Comparison of ENCODE assay signal across 10 mouse cellular contexts in genomic region chr11:117462202-117462864, GRCm38 (mm10). TPM values are rescaled to one million over a fixed set of nuclear protein-coding genes. Genes with fewer than 3 reads are reported as not detected.
DNase-seq lines count a peak whose midpoint lies in the region; ATAC-seq and TF ChIP-seq lines count a peak whose summit lies in the region.
"Had no signal": no experiment of that assay in that cellular context is flagged by ENCODE, and none has a peak within 500 bp of the region (broad histone marks: within the 10 kb centered on the region; RNA-seq: fewer than 3 reads in every experiment).

No protein-coding gene starts in this region.

- DNase-seq in lung, embryonic 14.5 days: no peak
- DNase-seq in lung, postnatal 14 days: no peak
- peak; percentile 61 for DNase-seq in forebrain, postnatal 0 days
- peak; percentile 49 for DNase-seq in midbrain, embryonic 10.5 days (ENCODE audit: low spot score)
- DNase-seq in retina, postnatal 1 day: peak; percentile 84
- DNase-seq in liver, embryonic 11.5 days (ENCODE audit: low spot score): no peak
- no peak for DNase-seq in cerebellum, adult 11 months
- no peak for DNase-seq in thymus, postnatal 14 days
- DNase-seq: layer of hippocampus, postnatal 36 days had no signal

- no peak overlapping the region for H3K4me3 ChIP-seq in lung, embryonic 14.5 days (ENCODE audit: low read depth, low read length)
- no peak overlapping the region for H3K4me3 ChIP-seq in forebrain, postnatal 0 days (ENCODE audit: low read depth, low read length)
- H3K4me3 ChIP-seq in midbrain, embryonic 10.5 days: peak overlapping the region; percentile 29
- no peak overlapping the region for H3K4me3 ChIP-seq in liver, embryonic 11.5 days (ENCODE audit: low read depth, low read length)

- H3K9me3 ChIP-seq in lung, embryonic 14.5 days (ENCODE audit: low read depth, low read length): no peaks in the 10 kb centered on the region
- H3K9me3 ChIP-seq in forebrain, postnatal 0 days (ENCODE audit: low read length): no peaks in the 10 kb centered on the region
- no peaks in the 10 kb centered on the region for H3K9me3 ChIP-seq in midbrain, embryonic 10.5 days (replicated peaks)
- no peaks in the 10 kb centered on the region for H3K9me3 ChIP-seq in liver, embryonic 11.5 days (ENCODE audit: control insufficient read depth, low read length)

- 0 out of 2 replicates have a peak overlapping the region, but pooled peaks have one; percentile 18 for H3K4me2 ChIP-seq in lung, embryonic 14.5 days
- H3K4me2 ChIP-seq in forebrain, postnatal 0 days (ENCODE audit: low read depth): no peak overlapping the region
- H3K4me2 ChIP-seq in liver, embryonic 11.5 days: no peak overlapping the region; the same call in 1 of the 2 replicates

- TF ChIP-seq CTCF in lung, embryonic 14.5 days (IDR thresholded peaks at IDR 0.05; ENCODE audit: low read depth): no peak
- no peak for TF ChIP-seq CTCF in forebrain, postnatal 0 days (IDR thresholded peaks at IDR 0.05; ENCODE audit: low read depth)

- H3K9ac ChIP-seq in lung, embryonic 14.5 days: no peak overlapping the region
- peak overlapping the region; percentile 4; the same call in 1 of the 2 replicates for H3K9ac ChIP-seq in forebrain, postnatal 0 days
- no peak overlapping the region for H3K9ac ChIP-seq in liver, embryonic 11.5 days (ENCODE audit: low read depth, low read length)

- 2% methylated on average over 16 of the region's 16 CpGs for WGBS in lung, embryonic 14.5 days
- WGBS in forebrain, postnatal 0 days: 6% methylated on average over 16 of the region's 16 CpGs
- WGBS in midbrain, embryonic 10.5 days: 22% methylated on average over 16 of the region's 16 CpGs
- WGBS in liver, embryonic 11.5 days: 22% methylated on average over 16 of the region's 16 CpGs

- no peak overlapping the region for H3K27ac ChIP-seq in lung, embryonic 14.5 days (ENCODE audit: low read depth)
- H3K27ac ChIP-seq in forebrain, postnatal 0 days (ENCODE audit: low read depth, low read length): peak overlapping the region; percentile 36; the same call in 1 of the 2 replicates
- H3K27ac ChIP-seq in midbrain, embryonic 10.5 days (replicated peaks): peak overlapping the region; percentile 82
- no peak overlapping the region for H3K27ac ChIP-seq in liver, embryonic 11.5 days (ENCODE audit: low read depth, low read length)

- H3K4me1 ChIP-seq in lung, embryonic 14.5 days (ENCODE audit: insufficient read depth): no peaks in the 10 kb centered on the region
- peaks cover 8% of the 10 kb centered on the region; the same call in 1 of the 2 replicates for H3K4me1 ChIP-seq in forebrain, postnatal 0 days (ENCODE audit: insufficient read depth)
- peaks cover 68% of the 10 kb centered on the region for H3K4me1 ChIP-seq in midbrain, embryonic 10.5 days
- H3K4me1 ChIP-seq in liver, embryonic 11.5 days (replicated peaks; ENCODE audit: control insufficient read depth, insufficient read depth, low read length): no peaks in the 10 kb centered on the region

- no peaks in the 10 kb centered on the region for H3K36me3 ChIP-seq in lung, embryonic 14.5 days (ENCODE audit: insufficient read depth)
- no peaks in the 10 kb centered on the region for H3K36me3 ChIP-seq in forebrain, postnatal 0 days (ENCODE audit: insufficient read depth)
- no peaks in the 10 kb centered on the region for H3K36me3 ChIP-seq in midbrain, embryonic 10.5 days
- H3K36me3 ChIP-seq in liver, embryonic 11.5 days (ENCODE audit: control insufficient read depth, insufficient read depth, low read length): no peaks in the 10 kb centered on the region

- ATAC-seq in lung, embryonic 14.5 days (ENCODE audit: insufficient read depth): no peak
- ATAC-seq in forebrain, postnatal 0 days: peak; percentile 47; the same call in 1 of the 2 replicates
- no peak for ATAC-seq in liver, embryonic 11.5 days (replicated peaks; ENCODE audit: low FRiP score)

- H3K27me3 ChIP-seq in lung, embryonic 14.5 days (ENCODE audit: insufficient read depth, low read length): peaks cover 23% of the 10 kb centered on the region
- no peaks in the 10 kb centered on the region; the same call in 1 of the 2 replicates for H3K27me3 ChIP-seq in forebrain, postnatal 0 days (ENCODE audit: insufficient read depth, low read length)
- H3K27me3 ChIP-seq in midbrain, embryonic 10.5 days (ENCODE audit: low read depth, poor library complexity, severe bottlenecking): peaks cover 78% of the 10 kb centered on the region
- peaks cover 39% of the 10 kb centered on the region for H3K27me3 ChIP-seq in liver, embryonic 11.5 days (replicated peaks; ENCODE audit: control insufficient read depth, insufficient read depth, low read length)

RNA-seq across cellular contexts. Expression of gene Gm11733, which starts 21.8 kb away (rescaled TPM):
- 0.08 TPM in 1 of 2 replicates, not detected in the other for polyA plus RNA-seq in lung, embryonic 14.5 days (2014; fragmentation: Nextera tagmentation; extraction: Ambion mirVana)
- total RNA-seq in forebrain, postnatal 0 days (2014; rRNA removed): 0.14 and 0.23 TPM in 2 replicates
- polyA plus RNA-seq in forebrain, postnatal 0 days (2015; fragmentation: Nextera tagmentation; extraction: Ambion mirVana): 0.08 and 0.18 TPM in 2 replicates
- polyA plus RNA-seq in midbrain, embryonic 10.5 days (2016; fragmentation: Nextera tagmentation; extraction: Ambion mirVana): 0.06 TPM in 1 of 2 replicates, not detected in the other
- not detected in 2 replicates for polyA plus RNA-seq in liver, embryonic 11.5 days (2014; fragmentation: Nextera tagmentation; extraction: Ambion mirVana)
- polyA plus RNA-seq: liver, embryonic 16.5 days had no signal

Comparison
In these comparisons a context has a peak if more than half of its experiments do, and no peak if none do; other contexts are left out.
1. DNase-seq: peak in forebrain, postnatal 0 days (single experiment), midbrain, embryonic 10.5 days (single experiment) and retina, postnatal 1 day (single experiment); none in lung, embryonic 14.5 days (single experiment), lung, postnatal 14 days (single experiment), liver, embryonic 11.5 days (single experiment), cerebellum, adult 11 months (single experiment) and thymus, postnatal 14 days (single experiment).
2. H3K27ac ChIP-seq: peak in forebrain, postnatal 0 days (single experiment) and midbrain, embryonic 10.5 days (single experiment); none in lung, embryonic 14.5 days (single experiment) and liver, embryonic 11.5 days (single experiment).